Mouse (Mus musculus) frontal cortex, postnatal 10 days (tissue): Measurements from ENCODE around the gene Bag3.

Experiments used
- DNase-seq, 2 experiments: peaks; one replicate each; pipeline ENCODE4 v3.0.0; 2022; ENCODE audit warnings: low spot score in 2 of 2, mixed read lengths in 1 of 2

Bag3 gene

DNA sequence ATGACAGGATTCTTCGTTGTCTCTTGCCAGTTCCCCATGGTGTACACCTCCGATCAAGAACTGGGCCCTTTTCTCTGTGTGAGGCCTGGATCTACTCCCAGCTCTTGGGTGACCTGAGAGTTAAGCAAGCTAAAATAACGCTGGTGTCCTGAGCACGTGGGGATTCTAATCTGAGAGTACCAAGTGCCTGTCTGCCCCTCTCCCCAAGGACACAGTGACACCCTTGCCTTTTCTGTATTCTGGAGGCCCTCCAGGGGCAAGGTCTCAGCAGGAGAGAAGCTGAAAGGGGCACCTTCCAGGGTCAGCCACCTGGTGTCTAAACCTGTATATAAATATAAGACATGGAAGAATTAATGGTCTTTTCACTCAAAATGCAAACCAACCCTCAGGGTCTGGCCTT lies 14.3 kb downstream of the Bag3 start:
- DNase-seq = no peak

DNA sequence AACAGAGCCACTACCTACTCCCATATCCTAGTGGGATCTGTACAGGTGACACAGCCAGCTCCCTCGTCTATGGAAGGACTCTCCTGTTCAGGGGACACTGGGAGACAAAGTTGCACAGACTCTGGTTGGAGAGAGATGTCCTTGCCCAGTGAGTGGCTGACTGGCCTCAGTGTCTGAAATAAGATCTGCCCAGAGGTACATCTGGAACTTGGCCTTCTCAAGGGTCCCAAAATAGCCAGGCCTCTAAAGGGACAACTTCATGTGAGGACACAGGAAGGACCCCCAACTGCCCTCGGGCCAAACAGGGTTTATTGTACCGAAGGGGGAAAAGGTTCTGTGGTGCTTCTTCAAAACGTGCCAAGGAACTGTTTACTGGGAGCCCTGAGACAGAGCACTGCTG lies 14.8 kb downstream of the Bag3 start:
- no peak for DNase-seq

DNA sequence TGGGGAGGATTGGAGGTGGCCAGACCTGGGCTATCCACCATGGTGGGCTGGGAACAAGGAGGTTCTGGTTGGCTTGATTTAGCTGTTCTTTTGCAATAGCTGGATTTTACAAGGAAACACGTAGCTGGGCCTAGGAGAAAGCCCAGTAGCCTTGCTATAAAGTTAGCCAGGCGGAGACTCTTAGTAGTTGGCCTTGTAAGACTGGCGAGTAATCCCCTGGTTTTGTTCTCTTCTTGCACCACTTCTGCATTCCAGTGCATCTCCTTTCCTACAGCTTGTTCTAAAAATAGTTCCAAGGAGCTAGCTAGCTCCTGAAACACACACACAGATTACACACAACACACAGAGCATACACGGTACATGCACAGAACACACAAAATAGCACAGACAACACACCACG lies 15.4 kb downstream of the Bag3 start:
- DNase-seq = no peak

DNA sequence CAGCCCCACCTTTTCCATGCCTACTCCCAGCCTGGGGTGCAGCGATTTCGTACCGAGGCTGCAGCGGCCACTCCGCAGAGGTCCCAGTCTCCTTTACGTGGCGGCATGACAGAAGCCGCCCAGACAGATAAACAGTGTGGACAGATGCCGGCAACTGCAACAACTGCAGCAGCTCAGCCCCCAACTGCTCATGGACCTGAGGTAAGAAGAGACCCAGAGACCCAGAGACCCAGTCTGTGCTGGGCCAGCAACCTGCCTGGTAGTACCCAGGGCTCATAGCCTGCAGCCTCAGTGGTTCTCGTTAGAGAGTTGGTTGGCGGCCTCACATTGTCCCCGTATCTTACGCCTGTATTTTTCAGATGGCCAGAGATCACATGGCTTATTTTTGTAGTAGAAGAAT lies 16.7 kb downstream of the Bag3 start:
- no peak for DNase-seq

DNA sequence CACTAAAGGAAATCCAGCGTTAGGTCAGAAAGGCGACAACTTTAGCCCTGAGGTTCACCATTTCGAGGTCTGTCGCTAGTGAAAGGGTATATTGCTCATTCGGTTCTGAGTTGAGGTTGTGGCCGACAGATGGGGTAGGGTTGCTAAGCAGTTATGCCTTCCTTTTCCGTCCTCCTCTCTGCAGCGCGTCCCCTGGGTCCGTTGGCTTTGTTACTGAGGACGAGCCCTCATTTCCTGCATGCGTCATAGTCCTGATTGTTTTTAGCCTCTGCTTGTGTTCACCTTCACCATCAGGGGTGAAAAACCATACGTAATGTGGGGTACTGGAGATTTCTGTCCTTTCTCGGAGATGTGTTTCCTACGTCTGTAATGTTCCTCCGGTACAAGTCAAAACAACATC lies 17.3 kb downstream of the Bag3 start:
- DNase-seq = no peak

DNA sequence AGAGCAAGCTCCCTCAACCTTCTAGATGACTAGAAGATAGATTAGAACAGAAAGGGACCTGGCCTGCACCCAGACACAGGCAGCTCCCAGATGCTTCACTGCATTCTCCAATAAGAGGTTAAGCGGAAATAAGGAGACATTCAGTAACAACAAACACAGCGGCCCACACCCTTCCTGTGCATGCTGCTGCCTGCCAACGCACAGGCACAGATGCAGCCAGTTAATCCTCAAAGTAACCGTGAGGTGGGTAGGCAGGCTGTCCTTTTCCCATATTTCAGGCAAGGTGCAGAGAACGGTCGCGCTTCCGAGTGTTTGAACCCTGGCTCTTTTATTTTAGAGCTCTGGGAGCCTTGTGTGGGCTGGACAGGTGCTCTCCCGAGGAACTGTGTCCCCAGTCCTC lies 17.8 kb downstream of the Bag3 start:
- DNase-seq = no peak

DNA sequence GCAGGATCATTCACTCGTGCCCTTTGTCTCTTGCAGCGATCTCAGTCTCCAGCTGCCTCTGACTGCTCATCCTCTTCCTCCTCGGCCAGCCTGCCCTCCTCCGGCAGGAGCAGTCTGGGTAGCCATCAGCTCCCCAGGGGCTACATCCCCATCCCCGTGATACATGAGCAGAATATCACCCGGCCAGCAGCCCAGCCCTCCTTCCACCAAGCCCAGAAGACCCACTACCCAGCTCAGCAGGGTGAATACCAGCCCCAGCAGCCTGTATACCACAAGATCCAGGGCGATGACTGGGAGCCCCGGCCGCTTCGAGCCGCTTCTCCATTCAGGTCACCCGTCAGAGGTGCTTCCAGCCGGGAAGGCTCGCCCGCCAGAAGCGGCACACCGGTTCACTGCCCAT lies 18.4 kb downstream of the Bag3 start:
- no peak for DNase-seq

DNA sequence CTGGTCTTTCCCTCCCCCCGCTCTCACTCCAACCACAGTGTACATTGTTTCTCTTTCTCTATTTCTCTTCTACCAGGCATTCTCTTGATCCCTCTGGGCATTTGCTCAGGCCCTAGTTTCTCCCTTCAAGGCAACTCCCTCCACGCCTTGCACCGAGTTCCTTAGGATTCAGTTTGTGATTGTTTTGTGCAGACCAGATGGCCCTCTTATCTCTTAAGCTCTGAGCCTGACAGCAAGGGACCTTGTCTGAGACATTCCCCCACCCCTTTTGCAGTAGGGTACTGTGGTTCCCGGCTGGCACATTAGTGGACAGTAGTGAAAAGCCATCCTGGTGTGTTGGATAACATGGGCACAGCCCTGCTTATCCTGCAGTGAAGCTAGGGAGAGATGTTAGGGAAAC lies 19.1 kb downstream of the Bag3 start:
- DNase-seq = no peak

DNA sequence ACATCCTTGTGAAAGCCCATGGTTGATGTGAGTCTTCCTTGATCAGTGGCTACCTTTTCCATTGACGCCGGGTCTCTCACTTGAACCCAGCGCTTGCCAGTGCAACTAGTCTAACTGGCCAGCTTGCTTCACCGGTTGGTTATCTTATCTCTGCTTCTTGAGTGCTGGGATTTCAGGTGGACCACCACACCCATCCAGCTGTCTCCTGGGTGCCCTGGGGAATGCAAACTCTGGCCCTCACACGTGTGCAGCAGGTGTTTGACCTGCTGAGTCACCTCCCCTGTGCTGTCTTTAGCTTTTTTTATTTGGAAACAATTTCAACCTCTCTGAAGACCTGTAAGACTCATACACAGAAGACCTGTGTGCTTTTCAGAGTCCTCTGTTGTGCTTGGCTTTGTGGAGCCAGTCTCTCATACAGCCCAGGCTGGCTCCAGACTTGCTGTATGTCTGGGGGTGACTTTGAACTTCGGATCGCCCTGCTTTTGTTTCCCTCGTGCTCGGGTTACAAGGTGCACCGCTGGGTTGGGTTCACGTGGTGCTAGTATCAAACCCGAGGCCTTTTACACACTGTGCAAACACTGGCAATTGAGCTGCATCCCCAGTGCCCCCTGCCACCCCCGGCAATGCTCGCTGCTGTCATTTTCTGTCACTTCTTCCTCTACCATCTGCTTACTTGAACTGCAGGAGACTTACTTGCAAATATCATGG lies 19.9 kb downstream of the Bag3 start:
- DNase-seq = no peak

DNA sequence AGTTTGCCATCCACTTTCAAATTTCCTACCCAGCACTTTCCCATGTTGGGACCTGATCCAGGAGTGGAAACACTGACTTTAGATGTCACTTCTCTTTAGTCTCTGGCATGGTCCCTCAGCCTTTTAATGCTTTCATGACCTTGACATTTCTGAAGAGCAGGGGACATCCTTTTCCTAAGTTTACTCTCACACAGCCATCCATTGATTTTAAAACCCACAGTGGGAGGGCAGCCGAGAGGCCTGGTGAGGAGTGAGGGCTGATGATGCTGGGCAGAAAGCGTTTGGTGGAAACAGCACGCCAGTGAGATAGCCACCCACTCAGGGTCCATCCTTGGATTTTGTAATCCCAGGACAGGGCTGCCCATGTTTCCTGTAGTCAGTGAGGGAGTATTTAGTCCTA lies 20.5 kb downstream of the Bag3 start:
- DNase-seq = no peak

DNA sequence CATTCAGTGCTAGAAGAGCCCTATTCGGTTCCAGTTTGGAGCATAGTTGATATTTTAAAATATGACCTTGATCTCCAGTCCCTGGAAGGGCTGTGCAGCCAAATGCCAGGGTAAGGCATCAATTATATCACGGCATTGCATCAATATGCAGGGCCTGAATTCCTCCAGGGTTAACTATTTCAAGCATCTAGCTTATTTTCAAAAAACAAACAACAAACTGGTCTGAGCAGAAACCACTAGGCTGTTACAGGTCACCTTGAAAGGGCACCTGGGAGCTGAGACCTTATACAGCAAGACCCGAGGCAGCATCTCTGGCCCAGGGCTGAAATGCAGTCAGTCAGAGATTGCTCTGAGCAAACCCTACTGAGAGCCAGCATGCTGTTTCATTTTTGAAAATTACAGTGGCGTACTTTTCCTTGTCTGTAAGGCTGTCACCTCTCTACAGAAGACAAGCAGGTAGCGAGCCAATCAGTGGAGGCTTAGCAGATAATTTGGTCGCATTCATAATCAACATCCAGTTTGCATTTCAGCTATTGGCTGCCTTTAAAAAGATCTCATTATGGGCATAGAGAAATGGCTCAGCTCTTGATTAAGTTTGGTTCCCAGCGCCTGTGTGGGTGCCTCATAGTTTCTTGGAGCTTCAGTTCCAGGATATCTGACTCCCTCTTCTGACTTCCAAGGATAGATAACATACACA lies 21.3 kb downstream of the Bag3 start:
- no peak for DNase-seq

DNA sequence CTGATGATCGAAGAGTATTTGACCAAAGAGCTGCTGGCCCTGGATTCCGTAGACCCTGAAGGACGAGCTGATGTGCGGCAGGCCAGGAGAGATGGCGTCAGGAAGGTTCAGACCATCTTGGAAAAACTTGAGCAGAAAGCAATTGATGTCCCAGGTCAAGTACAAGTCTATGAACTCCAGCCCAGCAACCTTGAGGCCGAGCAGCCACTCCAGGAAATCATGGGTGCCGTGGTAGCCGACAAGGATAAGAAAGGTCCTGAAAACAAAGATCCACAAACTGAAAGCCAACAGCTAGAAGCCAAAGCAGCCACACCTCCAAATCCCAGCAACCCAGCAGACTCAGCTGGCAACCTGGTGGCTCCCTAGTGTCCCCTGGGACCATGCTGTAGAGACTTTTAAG lies 22.6 kb downstream of the Bag3 start:
- no peak for DNase-seq

DNA sequence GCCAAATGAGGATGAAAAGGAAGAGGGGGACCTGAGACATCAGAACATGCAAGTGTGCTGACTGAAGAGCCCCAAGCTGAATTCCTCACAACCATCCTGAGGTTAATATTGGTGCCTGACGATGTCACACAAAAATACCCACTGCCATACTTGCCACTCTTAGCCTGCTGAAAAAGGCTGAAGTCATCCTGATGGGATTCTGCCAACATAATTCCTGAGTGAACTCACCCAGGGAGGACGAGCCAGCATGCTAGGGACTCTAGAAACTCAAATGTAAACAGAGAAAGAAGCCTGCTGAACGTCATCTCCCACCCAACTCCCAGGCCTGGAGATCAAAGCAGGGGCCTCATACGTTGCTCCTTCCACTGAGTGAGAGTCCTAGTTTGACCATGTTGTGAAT lies 25.7 kb downstream of the Bag3 start:
- DNase-seq = no peak

DNA sequence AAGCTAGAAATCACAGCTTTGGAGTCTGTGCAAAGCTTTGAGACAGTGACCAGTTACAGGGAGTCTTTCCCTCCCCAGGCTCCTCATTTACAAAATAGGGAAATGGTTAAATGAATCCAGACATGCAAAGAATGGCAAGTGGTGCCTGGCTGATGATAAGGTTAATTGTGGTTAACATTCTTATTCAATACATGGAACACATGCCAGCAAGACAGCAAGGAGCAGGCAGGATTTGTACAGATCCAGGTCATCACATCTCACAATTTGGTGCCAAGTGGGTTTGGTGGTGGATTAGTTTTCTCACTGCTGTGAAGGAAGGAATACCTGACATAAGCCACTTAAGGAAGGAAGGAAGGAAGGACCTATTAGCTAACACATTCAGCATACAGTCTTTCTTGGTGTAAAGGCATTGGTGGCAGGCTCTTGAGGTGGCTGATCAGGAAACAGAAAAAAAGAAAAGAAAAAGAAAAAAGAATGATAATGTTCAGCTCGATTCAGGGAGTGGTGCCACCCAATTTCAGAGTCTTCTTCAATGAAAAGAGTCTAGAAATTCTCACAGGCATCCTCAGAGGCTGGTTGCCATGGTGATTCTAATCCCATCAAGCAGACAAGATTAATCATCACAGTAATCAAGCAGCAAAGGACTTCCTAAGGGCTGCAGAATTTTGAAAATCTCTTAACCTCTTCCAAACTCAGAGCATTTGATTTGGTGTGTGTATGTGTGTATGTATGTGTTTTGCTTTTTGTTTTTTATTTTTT lies 27.1 kb downstream of the Bag3 start:
- DNase-seq = no peak

DNA sequence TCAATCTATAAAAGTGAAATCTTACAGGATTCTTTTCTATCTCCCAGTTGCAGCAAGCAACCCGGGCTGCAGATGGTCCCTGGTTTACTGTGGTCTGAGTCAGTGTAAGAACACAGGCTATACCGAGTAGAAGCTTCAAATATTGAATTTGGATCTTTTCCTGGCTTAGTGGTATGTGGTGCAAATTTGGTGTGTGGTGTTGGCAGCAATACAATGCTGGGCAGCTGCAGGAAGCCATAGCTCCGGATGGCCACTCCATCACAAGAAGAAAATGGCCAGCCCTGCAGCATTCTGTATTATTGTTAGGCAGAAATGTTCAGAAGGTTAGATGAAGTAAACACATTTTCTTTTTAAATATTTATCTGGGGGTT lies 27.7 kb downstream of the Bag3 start:
- DNase-seq = no peak

DNA sequence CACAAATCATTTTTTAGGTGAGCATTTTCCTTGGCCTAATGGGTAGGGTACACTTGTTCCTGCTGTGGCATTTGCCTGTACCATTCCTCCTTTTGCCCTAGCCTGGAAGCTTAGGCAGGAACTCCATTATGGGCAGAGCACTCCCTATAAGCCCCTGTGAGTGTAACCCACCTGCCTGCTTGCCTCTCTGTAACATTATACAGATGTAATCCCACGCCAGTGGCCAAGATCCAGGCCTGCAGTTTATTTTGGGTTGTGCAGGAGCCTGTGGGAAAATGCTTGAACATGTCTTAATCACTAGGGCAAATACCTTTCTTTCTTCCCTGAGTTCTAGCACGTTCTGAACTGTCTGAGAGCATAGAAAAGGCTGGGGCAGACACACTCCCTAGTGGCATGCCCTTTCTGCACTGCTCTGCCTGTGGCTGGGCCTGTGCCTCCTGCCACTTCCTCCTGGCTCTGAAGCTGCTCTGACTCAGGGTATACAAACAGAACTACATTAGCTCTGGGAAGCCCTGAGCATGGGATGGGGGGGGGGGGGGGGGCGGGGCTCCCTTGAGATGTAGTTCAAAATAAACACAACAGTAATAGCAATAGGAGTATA lies 29.8 kb downstream of the Bag3 start:
- DNase-seq = no peak

DNA sequence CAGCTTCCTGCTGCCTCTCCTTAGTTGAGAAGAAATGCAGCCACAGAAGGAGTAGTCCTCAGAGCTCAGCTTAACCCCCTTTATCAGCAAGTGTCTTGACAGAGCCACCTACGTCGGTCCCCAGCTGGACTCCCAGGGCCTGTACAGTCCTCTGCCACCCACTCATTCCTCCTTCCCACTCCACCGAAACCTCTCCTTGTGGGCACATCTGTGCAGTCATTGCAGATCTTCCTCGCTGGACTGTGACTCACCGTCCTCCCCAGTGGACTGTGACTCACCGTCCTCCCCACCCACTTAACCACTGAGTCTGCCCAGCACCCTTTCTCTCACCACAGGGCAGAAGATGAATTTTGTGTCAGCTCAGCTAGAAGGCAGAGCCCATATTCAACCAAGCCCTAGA lies 31.1 kb downstream of the Bag3 start:
- DNase-seq = no peak

DNA sequence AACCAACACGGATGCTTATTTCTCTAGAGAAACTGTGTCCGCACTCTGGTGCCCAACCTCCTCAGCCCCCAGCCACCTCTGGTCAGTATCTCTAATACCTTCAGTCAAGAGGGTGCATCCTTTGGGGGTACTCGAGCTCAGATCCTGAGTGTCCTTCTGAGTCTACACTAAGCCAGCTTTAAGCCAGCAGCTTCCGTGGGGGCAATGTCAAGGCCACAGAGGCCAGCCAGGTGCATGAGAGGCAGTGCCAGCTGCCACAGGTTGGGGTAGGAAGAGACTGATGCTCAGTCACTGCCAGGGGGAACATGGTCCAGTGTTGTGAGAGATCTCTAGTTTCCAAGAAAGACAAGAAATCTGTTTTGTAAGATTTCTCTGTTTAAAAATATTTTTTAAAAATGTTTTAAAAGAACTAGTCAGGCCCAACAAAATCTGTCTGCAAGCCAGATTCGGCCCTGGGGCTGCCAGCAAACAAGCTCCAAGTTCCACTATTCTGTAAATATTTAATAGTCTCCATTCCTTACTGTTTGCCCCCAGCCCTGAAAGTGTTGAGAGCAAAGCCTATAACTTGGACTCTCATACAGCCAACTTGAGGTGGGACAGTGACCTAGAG lies 31.8 kb downstream of the Bag3 start:
- no peak for DNase-seq

DNA sequence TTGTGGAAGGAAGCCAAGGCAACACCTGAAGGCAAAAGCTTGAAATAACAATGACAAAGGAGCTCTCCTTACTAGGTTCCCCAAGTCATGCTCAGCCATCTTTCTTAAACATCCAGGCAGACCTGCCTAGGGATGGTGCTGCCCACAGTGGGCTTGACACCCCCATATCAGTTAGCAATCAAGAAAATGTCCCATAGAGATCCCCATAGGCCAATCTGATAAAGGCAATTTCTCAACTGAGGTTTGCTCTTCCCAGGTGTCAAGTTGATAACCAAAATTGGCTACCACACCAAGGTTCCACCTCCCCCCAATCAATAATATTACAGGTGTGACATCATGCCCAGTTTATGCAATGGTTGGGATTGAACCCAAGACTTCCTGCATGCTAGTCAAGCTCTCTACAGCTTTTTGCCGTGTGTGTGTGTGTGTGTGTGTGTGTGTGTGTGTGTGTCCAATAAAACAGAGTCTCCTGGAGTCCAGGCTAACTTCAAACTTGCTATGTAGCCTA lies 33.6 kb downstream of the Bag3 start:
- DNase-seq = no peak

DNA sequence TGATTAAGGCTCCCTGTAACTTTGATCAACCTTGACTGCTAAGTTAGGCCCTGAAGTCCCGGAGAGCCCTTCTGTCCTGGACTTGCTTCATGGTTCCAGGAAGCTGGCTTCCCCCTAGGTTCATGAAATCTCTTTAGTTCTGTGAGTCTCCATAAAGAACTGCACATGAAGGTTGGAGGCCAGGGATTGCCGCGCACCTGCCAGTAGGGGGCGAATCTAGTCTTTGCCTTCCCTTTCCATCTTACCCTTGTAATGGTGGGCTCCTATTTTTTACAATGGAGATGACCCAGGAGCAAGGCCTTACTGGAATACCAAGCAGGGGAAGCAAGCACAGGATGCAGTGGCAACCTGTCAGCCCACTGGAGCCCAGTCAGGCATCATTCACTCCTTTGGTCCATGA lies 40.0 kb downstream of the Bag3 start:
- DNase-seq = no peak

DNA sequence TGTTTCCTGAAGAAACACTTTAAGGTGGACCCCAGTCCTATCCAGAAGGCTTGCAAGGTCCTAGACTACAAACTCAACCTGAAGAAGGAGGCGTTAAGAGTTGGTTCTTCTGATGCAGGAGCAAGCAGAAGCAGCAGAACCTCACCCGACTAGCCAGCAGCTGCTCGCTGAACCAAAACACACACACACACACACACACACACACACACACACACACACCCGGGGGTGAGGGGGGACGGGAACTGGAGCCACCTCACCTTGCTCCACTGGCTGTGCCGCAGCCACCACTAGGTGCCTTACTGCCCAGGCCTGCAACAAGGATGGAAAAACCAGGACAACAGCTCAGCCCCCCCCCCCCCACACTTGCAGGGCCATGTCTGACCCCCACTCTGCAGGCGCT lies 42.9 kb downstream of the Bag3 start:
- no peak for DNase-seq
